Mouse (Mus musculus) natural killer cell, adult 2 months (primary cell): ENCODE results near the gene Flad1.
A peak's percentile ranks its signal among the peaks of the same experiment; 100 is the strongest.

Experiments
- DNase-seq, 2 experiments: peaks; one replicate each; pipeline ENCODE4 v3.0.0; 2022; ENCODE audit warnings: low spot score in 2 of 2

Flad1 gene

DNA sequence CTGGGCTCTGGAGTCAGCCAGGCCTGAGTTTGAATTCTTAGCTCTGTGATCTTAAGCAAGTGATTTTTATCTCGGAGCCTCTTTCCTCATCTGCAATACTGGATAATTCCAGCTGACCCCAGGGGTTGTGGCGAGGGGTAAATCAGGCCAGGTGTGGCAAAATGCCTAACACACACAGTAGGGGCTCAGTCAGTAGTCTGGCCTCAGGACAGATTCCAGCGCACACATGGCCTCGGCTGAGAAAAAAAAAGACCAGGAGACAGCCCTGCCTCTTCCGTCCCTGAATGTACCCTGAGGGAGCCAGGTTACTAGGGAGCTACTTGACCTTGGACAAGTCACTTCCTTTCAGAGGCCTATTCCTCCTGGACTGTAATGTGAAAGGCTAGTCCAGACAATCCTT lies 28.7 kb downstream of the Flad1 start:
- DNase-seq, result no peak

DNA sequence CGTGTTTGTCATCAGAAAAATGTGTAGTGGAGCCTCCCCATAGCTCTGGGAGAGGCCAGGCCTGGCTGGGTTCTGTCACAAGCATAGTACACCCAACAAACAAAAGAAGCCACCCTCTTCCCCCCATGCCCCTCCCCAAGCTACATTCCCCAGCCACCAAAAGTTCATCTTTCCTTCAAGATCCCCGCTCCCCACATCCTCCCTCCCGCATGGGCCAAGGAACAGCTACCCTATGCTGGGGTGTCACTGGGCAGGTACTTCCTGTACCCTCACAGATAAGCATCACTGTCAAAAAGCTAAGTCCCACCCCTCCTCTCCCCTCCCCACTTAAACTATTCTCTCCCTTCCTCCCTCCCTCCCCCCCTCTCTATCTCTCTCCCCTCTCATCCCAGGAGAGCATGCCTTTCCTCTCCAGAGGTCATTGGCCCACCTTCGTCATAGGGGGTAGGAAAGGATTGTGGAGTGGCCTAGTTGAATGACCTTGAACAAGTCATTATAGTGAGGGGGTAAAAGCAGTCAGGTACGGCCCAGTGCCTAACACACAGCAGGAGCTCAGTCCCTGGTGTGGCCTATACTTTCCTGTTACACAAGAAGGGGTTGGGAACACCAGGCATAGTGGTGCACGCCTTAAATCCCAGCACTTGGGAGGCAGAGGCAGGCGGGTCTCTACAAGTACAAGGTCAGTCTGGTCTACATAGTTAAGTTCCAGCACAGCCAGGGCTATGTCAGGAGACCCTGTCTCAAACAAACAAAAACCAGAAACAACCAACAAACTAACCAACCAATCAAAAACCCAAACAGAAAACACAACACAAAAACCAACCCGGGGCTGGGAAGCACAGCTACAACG lies 29.4 kb downstream of the Flad1 start:
- no peak for DNase-seq

- no peak for DNase-seq
Measured at GRCm38 (mm10) chr3:89381233-89381632, 30.4 kb downstream of the Flad1 start.

DNA sequence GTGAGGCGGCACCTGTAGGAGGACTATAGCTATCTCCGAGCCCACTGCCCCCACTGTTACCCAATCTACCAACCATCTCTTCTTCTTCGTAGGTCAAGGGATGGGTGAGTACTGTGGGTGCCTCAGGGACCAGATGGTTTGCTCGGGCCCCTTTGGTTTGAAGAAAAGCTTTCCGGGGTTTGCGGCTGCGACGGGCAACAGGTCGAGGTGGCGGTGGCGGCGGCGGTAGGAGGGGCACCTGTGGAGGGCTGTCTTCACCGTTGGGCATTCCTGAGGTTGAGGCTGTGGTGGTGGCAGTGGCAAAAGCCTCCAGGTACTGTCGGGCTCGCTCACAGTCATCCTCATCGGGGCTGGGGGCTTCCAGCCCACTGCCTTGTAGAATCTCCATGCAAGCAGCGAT lies 31.0 kb downstream of the Flad1 start:
- DNase-seq, result no peak

DNA sequence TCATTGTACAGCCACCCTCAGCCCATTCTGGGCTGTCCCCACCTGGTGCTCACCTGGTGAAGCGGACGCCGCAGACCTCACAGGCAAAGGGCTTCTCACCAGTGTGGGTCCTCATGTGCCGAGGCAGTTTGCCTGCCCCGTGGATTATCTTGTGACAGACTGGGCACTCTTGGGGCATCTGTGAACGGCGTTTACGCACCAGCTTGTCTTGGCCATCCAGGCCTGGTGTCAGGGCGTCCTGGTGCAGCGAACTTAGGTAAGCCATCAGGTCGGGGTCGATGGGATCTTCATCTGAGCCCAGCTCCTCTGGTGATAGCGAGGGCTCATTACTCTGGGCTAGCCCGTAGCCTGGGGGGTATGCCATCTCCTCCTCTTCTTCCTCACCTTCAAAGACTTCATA lies 31.4 kb downstream of the Flad1 start:
- DNase-seq, result no peak

DNA sequence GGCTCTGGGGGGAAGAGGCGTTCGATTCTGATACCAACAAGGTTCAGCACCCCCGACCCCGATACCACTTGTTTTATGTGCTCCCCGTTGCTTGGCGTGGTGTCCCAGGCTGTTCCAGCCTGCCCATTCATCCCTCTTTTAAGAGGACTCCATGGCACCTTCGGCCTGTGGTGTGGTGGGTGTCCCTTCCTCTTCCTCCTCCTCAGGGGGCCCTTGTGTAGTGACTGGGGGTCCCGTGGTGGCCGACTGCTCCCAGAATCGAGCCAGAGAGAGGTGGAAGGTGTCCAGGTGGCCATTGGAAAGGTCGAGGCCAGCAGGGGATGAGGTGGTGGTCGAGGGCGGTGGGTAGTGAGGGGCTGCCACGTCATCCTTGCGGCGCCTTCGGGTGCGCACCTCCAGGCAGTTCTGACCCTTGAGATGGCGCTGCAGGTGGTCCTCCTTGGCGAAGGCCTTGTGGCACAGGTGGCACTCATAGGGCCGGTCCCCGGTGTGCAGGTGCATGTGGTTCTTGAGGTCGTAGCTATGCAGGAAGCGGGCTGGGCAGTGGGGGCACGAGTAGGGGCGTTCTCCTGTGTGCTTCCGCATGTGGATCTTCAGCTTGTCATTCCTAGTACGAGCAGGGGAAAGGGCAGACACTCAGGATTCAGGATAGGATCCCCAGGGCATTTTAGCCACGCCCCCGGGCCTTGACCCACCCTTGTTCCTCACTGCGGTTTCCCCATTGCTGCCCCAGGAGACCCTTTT lies 32.1 kb downstream of the Flad1 start:
- no peak for DNase-seq

GRCm38 (mm10) chr3:89378394-89379067 lies 33.1 kb downstream of the Flad1 start:
- DNase-seq, result peak; percentile 42 to 68

DNA sequence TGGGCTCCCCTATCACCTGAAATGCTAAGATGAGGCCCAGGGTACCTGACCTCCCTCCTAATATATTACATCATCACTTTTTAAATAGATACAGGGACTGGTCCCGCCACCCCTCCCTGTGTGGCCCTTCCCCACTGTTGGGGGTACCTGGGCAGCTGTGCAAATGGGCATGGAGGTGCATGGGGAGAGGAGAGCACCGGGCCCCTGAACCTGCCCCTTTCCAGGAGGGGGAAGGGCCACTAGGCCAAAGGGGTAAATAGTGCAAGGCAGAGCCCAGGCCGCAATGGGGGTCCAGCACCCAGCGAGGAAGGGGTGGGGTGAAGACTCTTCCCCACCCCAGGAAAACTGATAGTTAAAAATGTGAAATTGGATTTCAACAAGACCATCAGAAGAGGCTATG lies 33.8 kb downstream of the Flad1 start:
- no peak for DNase-seq

DNA sequence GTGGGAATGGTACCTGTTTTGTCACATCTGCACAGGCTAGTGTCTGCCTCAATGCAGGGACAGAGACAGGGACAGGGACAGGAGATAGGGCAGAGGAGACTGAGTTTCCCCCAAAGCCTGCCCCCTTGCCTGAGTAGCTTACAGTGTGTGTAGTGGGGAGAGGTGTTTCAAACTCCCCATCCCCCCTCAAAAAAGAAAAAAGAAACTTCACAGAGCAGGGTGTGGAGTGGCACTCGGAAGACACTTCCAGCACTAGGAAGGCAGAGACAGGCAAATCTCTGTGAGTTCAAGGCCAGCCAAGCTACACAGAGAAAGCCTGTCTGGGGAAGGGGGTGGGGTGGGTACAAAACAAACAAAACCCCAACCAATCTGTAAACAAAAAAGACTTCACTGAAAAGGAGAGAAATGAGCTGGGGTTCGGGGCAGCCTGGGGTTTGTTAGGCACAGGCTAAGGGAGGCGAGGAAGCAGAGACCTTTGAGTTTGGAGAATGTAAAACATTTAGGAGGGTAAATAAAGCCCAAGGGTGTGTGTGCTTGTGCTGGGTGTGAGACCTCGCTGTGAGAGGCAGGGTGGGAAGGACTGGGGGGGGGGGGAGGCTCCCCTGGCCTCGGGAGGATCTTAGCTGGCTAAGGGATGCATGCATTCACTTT lies 38.0 kb downstream of the Flad1 start:
- DNase-seq, result no peak

- no peak for DNase-seq
Measured at GRCm38 (mm10) chr3:89367338-89367737, 44.3 kb downstream of the Flad1 start.

DNA sequence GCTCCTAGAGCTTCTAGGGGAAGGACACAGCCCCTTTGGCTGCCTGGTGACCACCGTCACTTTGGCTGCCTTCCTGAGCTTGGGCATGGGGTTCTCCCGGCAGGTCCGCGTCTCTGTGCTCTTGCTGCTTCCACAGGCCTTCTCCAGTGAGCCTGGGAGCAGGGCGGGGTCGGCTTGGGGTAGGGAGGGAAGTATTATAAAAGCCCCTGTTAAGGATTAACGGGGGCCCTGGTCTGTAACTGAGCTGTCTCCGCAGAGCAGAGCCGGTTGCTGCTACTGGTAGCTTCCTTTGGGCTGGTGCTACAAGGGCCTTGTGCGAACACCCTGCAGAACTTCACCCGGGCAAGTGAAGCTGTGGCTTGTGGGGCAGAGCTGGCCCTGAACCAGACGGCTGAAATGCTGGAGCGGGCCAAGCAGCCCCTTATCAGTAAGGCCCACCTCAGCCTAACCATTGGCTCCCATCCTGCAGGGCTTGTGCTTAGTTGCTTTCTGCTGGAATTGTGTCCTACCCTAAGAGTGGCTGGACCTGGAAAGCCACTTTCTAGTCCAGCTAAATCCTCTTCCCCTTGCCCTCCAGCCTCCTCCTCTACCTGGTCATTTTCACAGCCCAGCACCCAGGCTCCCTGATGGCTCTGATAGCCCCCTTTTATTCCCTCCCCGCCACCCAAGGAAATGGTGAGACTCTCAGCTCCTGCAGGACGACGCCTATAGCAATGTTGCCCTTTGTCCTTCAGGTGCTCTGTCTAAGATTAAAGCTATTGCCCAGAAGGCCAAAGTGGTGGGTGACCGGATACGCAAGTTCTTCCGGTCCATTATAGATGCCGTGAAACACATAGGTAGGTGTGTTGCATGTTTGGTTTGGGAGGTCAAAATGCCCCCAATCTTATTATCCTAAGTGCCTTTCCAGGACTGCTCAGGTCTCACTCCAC lies 45.9 kb downstream of the Flad1 start:
- DNase-seq, result no peak

GRCm38 (mm10) chr3:89365153-89365485 lies 46.6 kb downstream of the Flad1 start, which contains the start of gene Dcst1:
TSS of gene Dcst1 (minus strand) at chr3:89365253.
- DNase-seq, result no peak

GRCm38 (mm10) chr3:89364631-89365030 lies 47.0 kb downstream of the Flad1 start:
- no peak for DNase-seq

DNA sequence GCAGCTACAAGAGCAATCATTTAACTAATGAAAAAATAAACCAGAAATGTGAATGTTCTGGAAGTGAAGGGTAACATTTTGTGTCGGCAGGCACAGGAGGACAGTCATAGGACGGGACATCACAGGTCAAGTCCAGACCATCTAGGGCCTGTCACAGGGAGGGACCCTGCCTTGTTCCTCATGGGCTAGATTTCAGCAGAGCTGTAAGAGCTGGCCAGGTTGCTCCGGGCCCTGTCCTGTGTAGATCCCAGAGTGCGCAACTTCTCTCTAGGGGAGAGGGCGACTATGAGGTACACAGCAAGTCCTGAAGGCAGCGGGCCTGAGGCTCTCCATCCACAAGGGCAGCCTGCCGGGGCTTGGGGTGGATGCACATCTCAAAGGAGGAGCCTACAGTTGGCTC lies 50.0 kb downstream of the Flad1 start, which contains the start of gene Dcst2:
TSS of gene Dcst2 (plus strand) at position 301 of the 400 bp plus-strand sequence.
- DNase-seq, result no peak

- no peak for DNase-seq
Measured at GRCm38 (mm10) chr3:89360237-89360636, 51.4 kb downstream of the Flad1 start.

DNA sequence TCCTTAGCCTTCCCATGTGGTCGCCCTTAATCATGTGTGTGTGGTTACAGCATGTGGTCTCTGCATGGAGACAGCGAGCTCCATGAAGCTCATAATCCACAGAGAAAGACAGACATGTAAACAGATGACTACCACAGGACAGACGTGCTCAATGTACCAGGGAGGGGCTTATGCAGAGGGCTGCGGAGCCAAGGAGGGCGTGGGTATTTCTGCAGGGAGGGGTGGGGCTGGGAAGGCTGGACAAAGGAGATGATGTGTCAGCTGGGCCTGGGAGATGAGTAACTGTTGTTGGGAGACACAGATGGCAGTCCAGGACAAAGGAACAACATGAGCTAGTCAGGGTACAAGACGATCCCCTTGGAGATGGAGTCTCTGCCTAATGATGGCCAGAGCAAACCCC lies 52.0 kb downstream of the Flad1 start:
- DNase-seq, result no peak

GRCm38 (mm10) chr3:89356029-89356428 lies 55.6 kb downstream of the Flad1 start:
- DNase-seq, result no peak

- DNase-seq, result no peak
Measured at GRCm38 (mm10) chr3:89355512-89355902, 56.2 kb downstream of the Flad1 start.

GRCm38 (mm10) chr3:89354816-89355511 lies 56.7 kb downstream of the Flad1 start:
- peak; percentile 64 to 78 for DNase-seq

- no peak for DNase-seq
Measured at GRCm38 (mm10) chr3:89351271-89351670, 60.4 kb downstream of the Flad1 start.
